ENCODE assay signal across 7 mouse cellular contexts in genomic region chr7:80369461-80369860, GRCm38 (mm10). TPM values are rescaled to one million over a fixed set of nuclear protein-coding genes. Genes with fewer than 3 reads are reported as not detected.
DNase-seq lines count a peak whose midpoint lies in the region; ATAC-seq and TF ChIP-seq lines count a peak whose summit lies in the region.

No protein-coding gene starts in this region.

- H3K9me3 ChIP-seq in forebrain, embryonic 12.5 days, result no peaks in the 10 kb centered on the region
- H3K9me3 ChIP-seq in liver, embryonic 12.5 days (replicated peaks), result no peaks in the 10 kb centered on the region
- H3K9me3 ChIP-seq in stomach, postnatal 0 days (ENCODE audit: control insufficient read depth, low read length), result no peaks in the 10 kb centered on the region

- ATAC-seq in forebrain, embryonic 12.5 days (ENCODE audit: low FRiP score), result no peak
- ATAC-seq in liver, embryonic 12.5 days, result no peak
- ATAC-seq in stomach, postnatal 0 days (ENCODE audit: low FRiP score, low TSS enrichment), result no peak

- 0 out of 2 replicates have a peak overlapping the region, but pooled peaks have one; percentile 17 for H3K9ac ChIP-seq in forebrain, embryonic 12.5 days
- no peak overlapping the region for H3K9ac ChIP-seq in liver, embryonic 12.5 days
- no peak overlapping the region for H3K9ac ChIP-seq in stomach, postnatal 0 days (ENCODE audit: low read length)

- WGBS in spleen, adult 2 months, result 45% methylated on average over 5 of the region's 5 CpGs
- WGBS in forebrain, embryonic 12.5 days, result 75% methylated on average over 5 of the region's 5 CpGs
- 55% methylated on average over 5 of the region's 5 CpGs for WGBS in liver, embryonic 12.5 days (ENCODE audit: insufficient replicate concordance)
- 50% methylated on average over 5 of the region's 5 CpGs for WGBS in stomach, postnatal 0 days

- no peak for DNase-seq in spleen, adult 2 months (ENCODE audit: low read depth in 1 of 2, low spot score in 2 of 2)
- no peak for DNase-seq in spleen, postnatal 10 days (ENCODE audit: low spot score in 2 of 2)
- no peak for DNase-seq in stomach, postnatal 0 days (ENCODE audit: low spot score)
- no peak for DNase-seq in layer of hippocampus, adult 8-10 months (ENCODE audit: low spot score in 2 of 2)
- no peak for DNase-seq in urinary bladder, postnatal 4 days (ENCODE audit: low spot score in 2 of 2)

- peak overlapping the region; percentile 77 for H3K27ac ChIP-seq in spleen, adult 2 months (ENCODE audit: insufficient read depth, low read length)
- H3K27ac ChIP-seq in forebrain, embryonic 12.5 days, result no peak overlapping the region
- H3K27ac ChIP-seq in liver, embryonic 12.5 days, result no peak overlapping the region
- H3K27ac ChIP-seq in stomach, postnatal 0 days (replicated peaks), result no peak overlapping the region

- no peaks in the 10 kb centered on the region for H3K27me3 ChIP-seq in spleen, adult 2 months (ENCODE audit: control insufficient read depth, insufficient read depth, low read length)
- H3K27me3 ChIP-seq in forebrain, embryonic 12.5 days, result peaks cover 3% of the 10 kb centered on the region; the same call in 1 of the 2 replicates
- peaks cover 42% of the 10 kb centered on the region for H3K27me3 ChIP-seq in liver, embryonic 12.5 days (replicated peaks)
- H3K27me3 ChIP-seq in stomach, postnatal 0 days (ENCODE audit: control insufficient read depth, insufficient read depth, low read length), result no peaks in the 10 kb centered on the region

- peaks cover 22% of the 10 kb centered on the region; the same call in 1 of the 2 replicates for H3K4me1 ChIP-seq in spleen, adult 2 months (ENCODE audit: control insufficient read depth, insufficient read depth, insufficient read length)
- peaks cover 16% of the 10 kb centered on the region for H3K4me1 ChIP-seq in forebrain, embryonic 12.5 days
- H3K4me1 ChIP-seq in liver, embryonic 12.5 days, result peaks cover 27% of the 10 kb centered on the region
- H3K4me1 ChIP-seq in stomach, postnatal 0 days (replicated peaks; ENCODE audit: control insufficient read depth, insufficient read depth), result no peaks in the 10 kb centered on the region

- no peak overlapping the region; the same call in 1 of the 2 replicates for H3K4me3 ChIP-seq in spleen, adult 2 months (ENCODE audit: extremely low read depth, insufficient read depth, insufficient read length)
- H3K4me3 ChIP-seq in forebrain, embryonic 12.5 days (replicated peaks), result no peak overlapping the region
- no peak overlapping the region for H3K4me3 ChIP-seq in liver, embryonic 12.5 days
- H3K4me3 ChIP-seq in stomach, postnatal 0 days (ENCODE audit: low read depth, low read length), result no peak overlapping the region

- no peak for TF ChIP-seq CTCF in spleen, adult 2 months (IDR thresholded peaks at IDR 0.05; ENCODE audit: extremely low read depth, insufficient read depth, insufficient read length, insufficient replicate concordance)
- TF ChIP-seq CTCF in stomach, postnatal 0 days (IDR thresholded peaks at IDR 0.05; ENCODE audit: low read depth), result no peak

- TF ChIP-seq POLR2A in spleen, adult 2 months (IDR thresholded peaks at IDR 0.05; ENCODE audit: low read depth, low read length), result no peak

- peak overlapping the region; percentile 82; the same call in 1 of the 2 replicates for H3K4me2 ChIP-seq in forebrain, embryonic 12.5 days
- peak overlapping the region; percentile 97 for H3K4me2 ChIP-seq in liver, embryonic 12.5 days
- H3K4me2 ChIP-seq in stomach, postnatal 0 days (replicated peaks; ENCODE audit: low read depth), result peak overlapping the region; percentile 85; the same call in 1 of the 2 replicates

- H3K36me3 ChIP-seq in spleen, adult 2 months (ENCODE audit: control insufficient read depth, insufficient read depth, low read length), result peaks cover 13% of the 10 kb centered on the region
- H3K36me3 ChIP-seq in forebrain, embryonic 12.5 days (replicated peaks), result peaks cover 36% of the 10 kb centered on the region
- H3K36me3 ChIP-seq in liver, embryonic 12.5 days, result peaks cover 34% of the 10 kb centered on the region
- H3K36me3 ChIP-seq in stomach, postnatal 0 days (ENCODE audit: control insufficient read depth, insufficient read depth, low read length), result peaks cover 17% of the 10 kb centered on the region; the same call in 1 of the 2 replicates

- TF ChIP-seq EP300 in stomach, postnatal 0 days (optimal IDR thresholded peaks at IDR 0.05), result no peak

RNA-seq across cellular contexts. Expression of gene Man2a2, which starts 1.7 kb away (rescaled TPM):
- polyA plus RNA-seq in spleen, adult 2 months (2012; rRNA removed), result 98.3 and 115 TPM in 2 replicates
- polyA plus RNA-seq in forebrain, embryonic 12.5 days (2016; fragmentation: Nextera tagmentation; extraction: Ambion mirVana), result 23.8 and 26.0 TPM in 2 replicates
- polyA plus RNA-seq in liver, embryonic 12.5 days (2016; fragmentation: Nextera tagmentation; extraction: Ambion mirVana), result 5.8 and 6.5 TPM in 2 replicates
- polyA plus RNA-seq in stomach, postnatal 0 days (2015; fragmentation: Nextera tagmentation; extraction: Ambion mirVana), result 3.6 and 5.3 TPM in 2 replicates
- 100 to 1,000 TPM; 161 to 192 (median 173) TPM for total RNA-seq in layer of hippocampus, adult 8-10 months (2022)

RNA-seq across cellular contexts. Expression of gene Fes, which starts 18.3 kb away (rescaled TPM):
- polyA plus RNA-seq in spleen, adult 2 months (2012; rRNA removed), result 52.8 and 90.0 TPM in 2 replicates
- polyA plus RNA-seq in forebrain, embryonic 12.5 days (2016; fragmentation: Nextera tagmentation; extraction: Ambion mirVana), result 6.6 and 7.4 TPM in 2 replicates
- 10.3 and 11.4 TPM in 2 replicates for polyA plus RNA-seq in liver, embryonic 12.5 days (2016; fragmentation: Nextera tagmentation; extraction: Ambion mirVana)
- polyA plus RNA-seq in stomach, postnatal 0 days (2015; fragmentation: Nextera tagmentation; extraction: Ambion mirVana), result 6.2 TPM in 2 replicates
- total RNA-seq in layer of hippocampus, adult 8-10 months (2022), result 10 to 100 TPM in 2 of 4 experiments, 1 to 10 TPM in 2; 7.0 to 20.0 (median 14.1) TPM

RNA-seq across cellular contexts. Expression of gene Hddc3, which starts 26.6 kb away (rescaled TPM):
- 15.5 and 17.8 TPM in 2 replicates for polyA plus RNA-seq in spleen, adult 2 months (2012; rRNA removed)
- 24.4 and 28.3 TPM in 2 replicates for polyA plus RNA-seq in forebrain, embryonic 12.5 days (2016; fragmentation: Nextera tagmentation; extraction: Ambion mirVana)
- polyA plus RNA-seq in liver, embryonic 12.5 days (2016; fragmentation: Nextera tagmentation; extraction: Ambion mirVana), result 5.1 and 6.8 TPM in 2 replicates
- polyA plus RNA-seq in stomach, postnatal 0 days (2015; fragmentation: Nextera tagmentation; extraction: Ambion mirVana), result 8.6 and 10.4 TPM in 2 replicates
- total RNA-seq in layer of hippocampus, adult 8-10 months (2022), result 10 to 100 TPM; 37.7 to 55.7 (median 49.0) TPM

RNA-seq across cellular contexts. Expression of gene Unc45a, which starts 28.7 kb away (rescaled TPM):
- 53.7 and 61.8 TPM in 2 replicates for polyA plus RNA-seq in spleen, adult 2 months (2012; rRNA removed)
- polyA plus RNA-seq in forebrain, embryonic 12.5 days (2016; fragmentation: Nextera tagmentation; extraction: Ambion mirVana), result 43.5 and 45.5 TPM in 2 replicates
- polyA plus RNA-seq in liver, embryonic 12.5 days (2016; fragmentation: Nextera tagmentation; extraction: Ambion mirVana), result 17.1 and 17.3 TPM in 2 replicates
- 30.7 and 34.5 TPM in 2 replicates for polyA plus RNA-seq in stomach, postnatal 0 days (2015; fragmentation: Nextera tagmentation; extraction: Ambion mirVana)
- 10 to 100 TPM; 35.5 to 47.2 (median 40.6) TPM for total RNA-seq in layer of hippocampus, adult 8-10 months (2022)

RNA-seq across cellular contexts. Expression of gene Furin, which starts 35.8 kb away (rescaled TPM):
- 35.7 and 48.6 TPM in 2 replicates for polyA plus RNA-seq in spleen, adult 2 months (2012; rRNA removed)
- polyA plus RNA-seq in forebrain, embryonic 12.5 days (2016; fragmentation: Nextera tagmentation; extraction: Ambion mirVana), result 3.3 and 4.3 TPM in 2 replicates
- polyA plus RNA-seq in liver, embryonic 12.5 days (2016; fragmentation: Nextera tagmentation; extraction: Ambion mirVana), result 5.6 and 5.9 TPM in 2 replicates
- 17.6 and 20.8 TPM in 2 replicates for polyA plus RNA-seq in stomach, postnatal 0 days (2015; fragmentation: Nextera tagmentation; extraction: Ambion mirVana)
- 10 to 100 TPM; 36.1 to 43.8 (median 39.7) TPM for total RNA-seq in layer of hippocampus, adult 8-10 months (2022)
